Mouse (Mus musculus): ENCODE results near the gene Defb15. TPM values are rescaled to one million over a fixed set of nuclear protein-coding genes. Genes with fewer than 3 reads are reported as not detected.

Gene Defb15
- total RNA-seq, 2 experiments from 2014 or later = not detected

Other genes starting within 250 kb of the Defb15 start
- gene AY761184, start 229.1 kb downstream of the Defb15 start, total RNA-seq (2021) = not detected
- gene Defa24, start 198.2 kb downstream of the Defb15 start, total RNA-seq (2021) = not detected
- gene Defb50, start 109.2 kb downstream of the Defb15 start, total RNA-seq (2021) = not detected
- not detected for gene Defb2, start 92.8 kb downstream of the Defb15 start, total RNA-seq (2021)
- gene Defb10, start 73.8 kb downstream of the Defb15 start, total RNA-seq (2021) = not detected
- not detected for gene Defb9, start 47.3 kb downstream of the Defb15 start, total RNA-seq (2021)
- gene Defb11, start 26.3 kb downstream of the Defb15 start, total RNA-seq (2021) = not detected
- gene Defb35, start 5.6 kb upstream of the Defb15 start, total RNA-seq (2021) = not detected
- not detected for gene Defb13, start 14.1 kb upstream of the Defb15 start, total RNA-seq (2021)
- not detected for gene Fam90a1a, start 26.0 kb upstream of the Defb15 start, total RNA-seq (2021)
- gene Ccdc70, start 37.1 kb upstream of the Defb15 start, total RNA-seq (2021) = not detected
- under 1 TPM; 0.08 TPM for gene Atp7b, start 127.6 kb upstream of the Defb15 start, total RNA-seq (2021)
- 1 to 10 TPM; 6.9 to 8.8 TPM for gene Alg11, start 128.0 kb upstream of the Defb15 start, total RNA-seq (2021)
- not detected for gene Nek5, start 192.3 kb upstream of the Defb15 start, total RNA-seq (2021)
- gene Nek3, start 233.7 kb upstream of the Defb15 start, total RNA-seq (2021) = 1 to 10 TPM; 1.6 to 2.1 TPM

All from heart, postnatal 36 days (tissue).